Mouse (Mus musculus) forelimb bud, embryonic 11.5 days (tissue): ENCODE measurements around the gene Dag1.
"Not testable (repeated sequence)": the region's sequence is repeated elsewhere in the genome, so short reads cannot be mapped to it uniquely, and the experiment has no call there.

Source experiments
- DNase-seq: peaks from one replicate; pipeline ENCODE4 v3.0.0-alpha.2; 2012; ENCODE audit warnings: low read depth, low spot score

Dag1 gene

GRCm38 (mm10) chr9:108227911-108228649, 35.7 kb downstream of the Dag1 start:
- DNase-seq = no peak

DNA sequence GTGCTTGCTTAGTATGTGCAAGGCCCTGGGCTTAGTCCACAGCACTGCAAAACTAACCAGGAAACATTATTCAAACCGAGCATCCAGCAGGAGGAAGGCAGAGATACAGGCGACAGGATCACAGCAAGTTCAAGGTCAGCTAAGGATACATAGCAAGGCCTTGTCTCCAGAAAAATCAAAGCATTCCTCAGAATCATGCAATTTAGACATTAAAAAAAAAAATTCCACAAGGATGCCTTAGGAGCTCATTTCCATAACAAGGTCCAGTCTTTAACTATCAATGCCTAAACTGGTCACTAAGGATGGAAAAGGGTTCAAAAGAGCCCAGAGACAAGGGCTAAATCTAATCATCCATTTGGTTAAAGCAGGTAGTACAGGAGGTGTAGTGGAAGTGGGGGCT, 38.6 kb downstream of the Dag1 start:
- DNase-seq = no peak

GRCm38 (mm10) chr9:108223633-108224032, 40.1 kb downstream of the Dag1 start:
- DNase-seq = no peak

DNA sequence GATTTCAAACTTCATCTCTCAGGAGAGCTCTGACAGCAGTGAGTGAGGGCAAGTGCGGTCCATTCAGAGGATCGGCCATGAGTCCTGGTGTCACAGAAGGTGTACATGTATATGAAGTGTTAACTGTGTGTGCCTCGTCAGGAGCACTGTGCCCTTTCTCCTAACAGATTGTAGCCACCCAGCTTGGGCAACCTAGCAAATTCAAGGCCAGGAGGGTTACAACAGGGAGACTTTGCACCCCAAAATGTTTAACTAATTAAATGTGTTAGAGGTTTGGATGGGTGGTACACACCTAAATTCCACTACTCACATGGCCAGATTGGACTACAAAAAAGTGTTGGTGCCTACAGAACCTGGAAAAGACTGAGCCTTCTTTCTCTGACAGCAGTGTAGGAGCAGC, 42.2 kb downstream of the Dag1 start:
- no peak for DNase-seq

DNA sequence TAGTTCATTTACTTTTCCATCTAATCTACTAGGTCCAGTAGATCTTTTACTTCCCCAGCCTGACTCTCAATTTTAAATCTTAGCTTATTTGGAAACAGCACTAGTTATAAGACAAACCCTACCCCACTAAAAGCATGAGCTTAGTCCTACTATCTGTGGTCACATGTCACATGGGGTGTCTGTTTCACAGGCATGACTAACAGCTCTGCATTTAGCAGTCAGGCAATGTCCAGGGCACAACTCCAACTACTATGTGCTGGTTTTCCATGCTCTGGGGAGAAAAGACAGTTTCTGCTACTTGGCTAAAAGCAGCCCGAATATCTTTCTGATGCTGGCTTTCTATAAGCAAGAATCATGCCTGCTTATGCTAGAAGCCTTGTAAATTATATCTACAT, 43.4 kb downstream of the Dag1 start:
- no peak for DNase-seq

GRCm38 (mm10) chr9:108219766-108220379, 43.9 kb downstream of the Dag1 start:
- no peak for DNase-seq

DNA sequence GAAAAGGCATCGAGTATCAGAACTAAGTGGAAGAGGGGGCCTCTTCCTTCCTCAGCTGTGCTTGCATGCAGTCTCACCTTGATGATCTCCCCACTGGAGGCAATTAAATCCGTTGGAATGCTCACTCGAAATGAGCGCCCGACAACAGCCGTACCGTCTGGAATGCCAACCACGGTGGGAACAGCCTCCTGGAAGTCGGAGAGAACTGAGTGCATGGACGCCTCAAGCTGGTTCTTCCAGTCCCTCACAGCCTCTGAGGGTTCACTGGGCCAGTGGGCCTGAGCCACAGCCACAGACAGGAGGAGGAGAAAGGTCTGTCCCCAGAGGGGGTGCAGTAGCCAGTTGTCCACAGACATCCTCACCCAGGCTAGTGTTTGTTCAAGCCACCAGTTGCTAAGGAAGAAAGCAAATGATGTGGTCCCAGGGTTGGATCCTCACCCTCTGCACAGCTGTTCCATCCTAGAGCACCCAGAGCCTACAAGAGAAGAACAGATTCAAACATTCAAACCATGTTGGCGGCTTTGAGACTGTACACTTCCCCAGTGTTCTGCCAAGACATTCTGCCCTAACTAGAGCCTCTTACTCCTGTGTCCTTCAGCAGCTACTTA, 45.7 kb downstream of the Dag1 start:
- no peak for DNase-seq

- no peak for DNase-seq
These were observed 46.4 kb downstream of the Dag1 start for GRCm38 (mm10) chr9:108217406-108217805.

GRCm38 (mm10) chr9:108213105-108213504, 50.7 kb downstream of the Dag1 start:
- no peak for DNase-seq

- DNase-seq = no peak
These were observed 51.3 kb downstream of the Dag1 start for GRCm38 (mm10) chr9:108212426-108212825.

DNA sequence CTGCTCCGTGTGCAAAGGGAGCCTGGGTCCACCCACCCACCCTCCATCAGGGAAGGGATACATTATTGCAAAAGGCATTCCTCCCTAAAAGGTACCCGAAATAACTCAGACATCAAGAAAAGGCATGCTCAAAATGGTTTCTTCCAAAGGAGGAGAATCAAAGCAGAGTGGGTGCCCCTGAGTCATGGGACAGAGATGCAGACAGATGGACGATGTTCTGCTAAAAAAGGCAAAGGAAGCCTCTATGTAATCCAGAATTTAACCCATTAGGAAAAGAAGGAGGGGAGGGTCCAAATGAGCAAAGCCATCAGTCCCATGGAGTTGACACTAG, 58.2 kb downstream of the Dag1 start:
- no peak for DNase-seq

- no peak for DNase-seq
These were observed 58.7 kb downstream of the Dag1 start for GRCm38 (mm10) chr9:108204884-108205570.

DNA sequence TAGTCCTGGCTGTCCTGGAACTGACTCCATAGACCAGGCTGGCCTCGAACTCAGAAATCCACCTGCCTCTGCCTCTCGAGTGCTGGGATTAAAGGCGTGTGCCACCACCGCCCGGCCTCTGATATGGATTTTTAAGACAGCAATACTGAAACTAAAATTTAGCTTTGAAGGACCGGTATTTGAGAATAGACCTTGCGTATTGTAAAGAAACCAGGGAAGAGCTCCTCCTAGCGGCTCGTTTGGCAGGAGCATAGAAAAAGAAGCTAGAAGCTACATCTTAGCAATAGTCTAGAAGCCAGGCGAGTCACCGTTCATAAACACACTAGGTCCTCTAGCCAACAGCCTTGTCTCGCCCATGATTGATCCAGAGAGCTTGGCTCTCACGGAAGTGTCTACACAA, 60.7 kb downstream of the Dag1 start:
- DNase-seq = peak; percentile 65

DNA sequence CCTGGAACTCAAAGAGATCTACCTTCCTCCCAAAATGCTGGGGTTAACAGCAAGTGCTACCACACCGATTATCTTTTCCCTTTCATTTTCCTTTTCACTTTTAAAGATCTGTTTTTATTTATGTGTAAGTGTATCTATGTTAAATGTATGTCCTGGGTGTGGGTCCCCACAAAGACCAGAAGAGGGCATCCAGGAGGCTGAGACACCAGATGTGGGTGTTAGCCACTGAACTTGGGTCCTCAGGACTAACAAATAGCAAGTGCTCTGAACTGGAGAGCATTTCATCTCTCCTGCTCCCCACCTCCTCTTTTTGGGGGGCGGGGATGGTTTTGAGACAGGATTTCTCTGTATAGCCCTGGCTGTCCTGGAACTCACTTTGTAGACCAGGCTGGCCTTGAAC, 61.6 kb downstream of the Dag1 start:
- no peak for DNase-seq

DNA sequence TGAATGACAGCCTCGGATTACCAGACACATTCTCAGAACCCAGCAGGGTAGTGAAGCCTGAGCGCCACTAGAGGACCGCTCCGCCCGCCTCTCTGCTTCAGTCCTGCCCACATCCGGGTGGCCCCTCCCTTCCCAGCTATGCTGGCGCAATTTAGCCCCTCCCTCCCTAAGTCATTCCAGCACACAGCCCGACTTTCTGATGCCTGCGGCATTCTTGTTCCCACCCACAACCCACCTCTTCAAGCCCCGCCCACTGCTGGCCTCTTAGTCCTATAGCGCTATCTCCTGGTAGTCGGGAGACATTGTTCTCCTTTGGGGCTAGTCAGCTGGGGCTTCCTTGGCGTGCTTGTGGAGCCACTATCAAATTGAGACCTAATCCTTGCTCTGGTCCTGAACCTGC, 62.6 kb downstream of the Dag1 start:
- DNase-seq = peak; percentile 97

DNA sequence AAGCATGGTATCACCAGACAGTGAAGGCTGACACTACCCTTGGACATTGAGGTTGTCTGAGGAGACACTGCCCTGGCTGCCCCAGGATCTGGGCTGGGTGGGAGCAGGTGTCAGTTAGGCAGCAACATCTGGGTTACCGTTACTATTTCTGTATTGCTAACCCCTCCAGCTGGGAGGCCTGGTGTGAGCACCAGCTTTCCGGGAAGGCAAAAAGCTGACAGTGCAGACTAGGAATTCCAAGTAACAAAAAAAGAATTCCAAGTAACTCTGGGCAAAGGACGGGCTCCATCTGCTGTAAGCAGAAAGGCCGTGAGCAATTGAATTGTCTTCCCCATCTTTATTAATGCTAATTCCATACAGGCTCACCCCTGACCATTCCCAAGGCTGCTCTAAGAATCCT, 65.1 kb downstream of the Dag1 start:
- DNase-seq = no peak

- peak; percentile 38 for DNase-seq
These were observed 66.7 kb downstream of the Dag1 start for GRCm38 (mm10) chr9:108196920-108197677.

DNA sequence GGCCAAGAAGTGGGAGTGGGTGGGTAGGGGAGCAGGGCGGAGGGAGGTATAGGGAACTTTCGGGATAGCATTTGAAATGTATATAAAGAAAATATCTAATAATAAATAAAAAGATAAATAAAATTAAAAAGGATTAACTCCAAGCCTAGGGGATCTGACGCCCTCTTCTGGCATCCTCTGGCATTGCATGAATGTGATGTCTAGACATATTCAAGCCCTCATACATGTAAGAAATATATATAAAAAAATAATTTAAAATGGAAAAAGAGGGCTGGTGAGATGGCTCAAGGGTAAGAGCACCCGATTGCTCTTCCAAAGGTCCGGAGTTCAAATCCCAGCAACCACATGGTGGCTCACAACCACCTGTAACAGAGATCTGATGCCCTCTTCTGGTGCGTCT, 67.5 kb downstream of the Dag1 start:
- not testable (repeated sequence) for DNase-seq

DNA sequence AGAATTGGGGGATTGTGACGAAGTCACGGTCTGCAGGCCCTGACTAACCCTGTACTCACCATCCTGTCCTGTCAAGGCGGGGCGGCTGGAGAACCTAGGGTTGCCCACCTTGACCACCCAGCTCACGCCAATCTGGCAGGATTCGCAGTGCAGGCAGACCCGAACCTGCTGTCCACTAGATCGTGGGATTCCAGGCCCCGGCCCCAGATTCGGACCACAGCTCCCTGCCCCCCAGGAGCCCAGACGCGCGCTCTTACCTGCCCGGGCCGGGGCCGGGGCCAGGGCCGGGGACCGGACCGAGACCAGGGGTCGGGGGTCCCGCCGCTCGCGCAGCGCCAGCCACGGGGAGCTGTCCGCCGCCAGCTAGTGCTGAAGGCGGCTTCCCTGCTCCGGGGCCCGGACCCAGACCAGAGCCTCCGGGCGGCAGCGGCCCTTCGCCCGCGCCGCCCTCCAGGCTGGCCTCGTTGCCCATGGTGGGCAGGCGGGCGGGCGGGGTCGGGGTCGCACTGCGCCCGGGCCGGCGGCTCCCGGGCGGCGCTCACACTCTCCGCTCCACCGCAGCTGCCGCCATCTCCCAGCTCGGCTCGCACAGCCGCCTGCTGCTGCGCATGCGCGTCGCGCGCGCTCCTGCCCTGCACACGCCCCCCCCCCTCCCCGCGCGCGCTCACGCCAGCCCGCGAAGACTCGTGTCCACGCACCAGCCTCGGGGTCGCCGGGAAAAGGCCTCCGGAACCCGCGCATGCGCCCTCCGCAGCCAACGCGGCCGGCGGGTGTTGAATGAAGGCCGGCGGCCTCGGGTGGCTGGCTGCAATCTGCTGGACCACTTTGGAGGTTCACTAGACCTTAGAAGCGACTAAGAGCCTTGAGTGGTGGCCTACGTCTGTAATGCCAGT, 73.7 kb downstream of the Dag1 start, which contains the start of gene Bsn:
TSS of gene Bsn (minus strand) at position 598 of the 893 bp plus-strand sequence.
- DNase-seq = peak; percentile 57

DNA sequence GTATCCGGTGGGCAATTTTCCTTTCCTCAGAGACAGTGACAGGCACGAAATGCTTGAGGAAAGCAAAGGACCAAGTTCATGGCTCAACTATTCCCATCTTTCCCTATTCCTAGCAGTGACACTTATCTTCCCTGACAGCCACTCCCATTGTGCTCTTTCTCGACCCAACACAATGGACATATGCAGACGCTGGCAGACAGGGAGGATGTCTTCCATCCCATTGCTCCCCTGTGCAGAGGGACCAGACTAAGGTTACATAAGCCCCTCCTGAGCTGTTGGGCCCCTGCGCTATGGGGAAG, 74.3 kb downstream of the Dag1 start:
- DNase-seq = no peak

DNA sequence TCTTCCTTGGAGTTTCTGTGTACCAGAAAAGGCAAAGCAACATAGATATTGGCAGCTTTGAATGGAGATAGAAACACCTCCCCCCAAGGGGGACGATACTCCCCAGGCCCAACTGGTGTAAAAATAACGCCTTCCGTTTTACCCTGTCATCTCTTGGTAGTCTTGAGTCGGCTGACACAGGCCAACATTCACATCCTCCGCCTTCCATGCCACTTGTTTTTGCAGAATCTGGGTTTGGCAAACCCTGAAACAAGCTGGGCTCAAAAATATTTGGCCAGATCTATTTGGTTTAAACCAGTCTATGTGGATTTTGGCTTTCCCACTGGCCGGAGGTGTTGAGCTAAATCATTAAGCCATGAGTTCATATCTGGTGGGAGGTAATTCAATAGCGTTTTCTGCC, 74.7 kb downstream of the Dag1 start:
- DNase-seq = no peak
